Mouse (Mus musculus): Measurements from ENCODE around the gene Prc1.

GRCm38 (mm10) chr7:80246859-80247258 is 47.4 kb upstream of the Prc1 start:
- TF ChIP-seq CTCF (IDR thresholded peaks at IDR 0.05; ENCODE audit: borderline replicate concordance, control insufficient read depth, extremely low read depth, insufficient read depth, low read length, poor library complexity) (no peak), POLR2A (IDR thresholded peaks at IDR 0.05; ENCODE audit: control insufficient read depth, extremely low read depth, insufficient read depth, low read length, poor library complexity) (no peak)

Measured in thymus, adult 2 months (tissue).